Mouse (Mus musculus) megakaryocyte, embryonic 14.5 days (primary cell): Measurements from ENCODE around the gene Iba57.

Source experiments
- FLI1 ChIP-seq: IDR thresholded peaks from 2 replicates; pipeline ENCODE4 v1.6.1; 2012; ENCODE audit warnings: low read length, inconsistent platforms, mixed read lengths
- GATA1 ChIP-seq: IDR thresholded peaks from 3 replicates; pipeline ENCODE4 v1.6.1; 2012; ENCODE audit warnings: mixed read lengths, low read length, inconsistent platforms, borderline replicate concordance

DNA sequence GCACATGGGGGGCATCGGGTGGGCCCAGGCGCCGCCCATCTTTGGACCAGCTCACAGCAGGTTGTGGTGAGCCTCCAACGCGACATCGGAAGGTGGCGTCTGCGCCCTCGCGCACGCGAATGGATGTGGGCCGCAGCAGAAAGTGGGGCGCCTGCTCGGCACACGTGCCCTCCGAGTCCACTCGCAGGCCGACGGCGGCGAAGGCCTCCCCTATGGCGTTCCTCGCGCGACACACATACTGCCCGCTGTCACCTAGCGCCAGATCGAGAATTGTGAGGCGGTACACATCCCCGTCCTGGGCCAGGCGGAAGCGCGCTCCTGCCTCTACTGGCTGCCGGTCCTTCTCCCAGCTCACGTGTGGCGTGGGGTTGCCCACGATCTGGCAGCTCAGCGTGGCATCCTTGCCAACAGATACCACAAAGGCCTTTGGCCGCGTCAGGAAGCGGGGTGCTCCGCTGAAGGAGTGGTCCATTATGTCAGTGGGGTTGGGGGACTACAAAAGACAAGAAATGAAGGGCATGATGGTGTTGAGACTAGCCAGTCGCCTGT, 27.6 kb downstream of the Iba57 start, which contains the start of gene Obscn:
- TF ChIP-seq GATA1, result no peak
- TF ChIP-seq FLI1, result no peak
